Mouse (Mus musculus) ovary, postnatal 14 days (tissue): ENCODE results near the gene Tmem104.

Source experiments
- DNase-seq: peaks from one replicate; pipeline ENCODE4 v3.0.0; 2022; ENCODE audit warnings: low spot score

Tmem104 gene

GRCm38 (mm10) chr11:115200520-115200919 lies 13.2 kb downstream of the Tmem104 start:
- no peak for DNase-seq

- peak; percentile 69 for DNase-seq
These were observed 15.0 kb downstream of the Tmem104 start for GRCm38 (mm10) chr11:115202316-115202715.

GRCm38 (mm10) chr11:115202756-115203155 lies 15.5 kb downstream of the Tmem104 start:
- DNase-seq, result no peak

GRCm38 (mm10) chr11:115208126-115208525 lies 20.8 kb downstream of the Tmem104 start:
- no peak for DNase-seq

- DNase-seq, result no peak
These were observed 21.8 kb downstream of the Tmem104 start for GRCm38 (mm10) chr11:115208776-115209732.

GRCm38 (mm10) chr11:115209958-115210357 lies 22.7 kb downstream of the Tmem104 start:
- DNase-seq, result no peak

- no peak for DNase-seq
These were observed 24.8 kb downstream of the Tmem104 start for GRCm38 (mm10) chr11:115212116-115212515.

GRCm38 (mm10) chr11:115215123-115215522 lies 27.8 kb downstream of the Tmem104 start:
- no peak for DNase-seq

- DNase-seq, result no peak
These were observed 30.4 kb downstream of the Tmem104 start for GRCm38 (mm10) chr11:115217439-115218410.

GRCm38 (mm10) chr11:115219263-115219662 lies 32.0 kb downstream of the Tmem104 start:
- no peak for DNase-seq

GRCm38 (mm10) chr11:115219685-115220084 lies 32.4 kb downstream of the Tmem104 start:
- DNase-seq, result no peak

GRCm38 (mm10) chr11:115222077-115222476 lies 34.8 kb downstream of the Tmem104 start:
- DNase-seq, result no peak

- no peak for DNase-seq
These were observed 35.3 kb downstream of the Tmem104 start for GRCm38 (mm10) chr11:115222570-115222969.

GRCm38 (mm10) chr11:115223451-115223850 lies 36.2 kb downstream of the Tmem104 start:
- no peak for DNase-seq

GRCm38 (mm10) chr11:115223877-115224276 lies 36.6 kb downstream of the Tmem104 start:
- no peak for DNase-seq

GRCm38 (mm10) chr11:115224889-115225288 lies 37.6 kb downstream of the Tmem104 start:
- DNase-seq, result peak; percentile 57

- no peak for DNase-seq
These were observed 38.0 kb downstream of the Tmem104 start for GRCm38 (mm10) chr11:115225301-115225700.

GRCm38 (mm10) chr11:115226811-115227491 lies 39.7 kb downstream of the Tmem104 start:
- no peak for DNase-seq

GRCm38 (mm10) chr11:115227640-115228039 lies 40.4 kb downstream of the Tmem104 start:
- DNase-seq, result no peak

- DNase-seq, result no peak
These were observed 41.1 kb downstream of the Tmem104 start for GRCm38 (mm10) chr11:115228430-115228829.

- no peak for DNase-seq
These were observed 42.0 kb downstream of the Tmem104 start for GRCm38 (mm10) chr11:115229021-115229930.
